ENCODE assay signal across 24 mouse cellular contexts in the genomic region with DNA sequence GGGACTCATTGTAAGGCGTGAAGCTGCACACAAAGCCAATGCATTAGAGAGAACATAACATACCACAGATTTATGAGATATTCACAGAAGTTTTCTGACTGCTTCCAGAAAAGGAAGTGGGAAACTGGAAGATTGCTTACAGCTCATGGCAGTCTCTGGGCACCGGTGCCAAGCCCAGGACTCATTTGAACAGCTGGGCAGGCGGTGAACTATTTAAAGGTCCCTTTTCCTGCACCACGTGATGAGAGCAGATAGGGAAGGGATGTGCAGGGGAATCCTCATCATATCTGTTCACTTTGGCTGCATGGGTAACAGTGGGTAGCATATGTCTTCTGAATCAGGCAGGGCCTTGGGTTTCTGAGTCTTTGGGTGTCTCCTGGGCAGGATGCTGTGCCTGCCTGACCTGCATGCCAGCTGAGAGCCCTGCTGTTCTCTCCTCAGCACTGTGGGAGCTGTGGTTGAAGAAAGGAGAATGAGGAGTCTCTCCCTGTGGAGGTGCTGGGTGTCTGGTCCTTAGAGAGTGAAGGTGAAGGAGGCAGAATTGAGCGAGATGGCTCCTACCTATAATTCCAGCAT.
"Had no signal": no experiment of that assay in that cellular context is flagged by ENCODE, and none has a peak within 500 bp of the region (broad histone marks: within the 10 kb centered on the region; RNA-seq: fewer than 3 reads in every experiment).

No protein-coding gene starts in this region.

- H3K9me3 ChIP-seq: heart, embryonic 15.5 days; hindbrain, embryonic 13.5 days; hindbrain, embryonic 15.5 days; kidney, embryonic 15.5 days; limb, embryonic 10.5 days had no signal

- DNase-seq: gastrocnemius, postnatal 14 days; gastrocnemius, postnatal 36 days; heart, adult 18-20 months; heart, postnatal 36 days; kidney, adult 11 months; kidney, adult 2 months; kidney, adult 9 months; kidney, postnatal 14 days; kidney, postnatal 4 days; liver; liver, embryonic 13.5 days had no signal

- H3K4me3 ChIP-seq: heart, embryonic 13.5 days; heart, embryonic 15.5 days; hindbrain, embryonic 13.5 days; hindbrain, embryonic 15.5 days; kidney, embryonic 15.5 days; layer of hippocampus, adult 2 months; left cerebral cortex, adult 2 months; limb, embryonic 10.5 days; limb, embryonic 12.5 days; liver, embryonic 13.5 days had no signal

- H3K36me3 ChIP-seq: heart, embryonic 13.5 days; heart, embryonic 15.5 days; hindbrain, embryonic 13.5 days; hindbrain, embryonic 15.5 days; kidney, embryonic 15.5 days; limb, embryonic 10.5 days; limb, embryonic 12.5 days; liver, embryonic 13.5 days had no signal

- H3K27ac ChIP-seq: heart, embryonic 13.5 days; heart, embryonic 15.5 days; hindbrain, embryonic 13.5 days; hindbrain, embryonic 15.5 days; hindbrain, postnatal 0 days; kidney, embryonic 15.5 days; kidney, postnatal 0 days; layer of hippocampus, adult 2 months; left cerebral cortex, adult 2 months; limb, embryonic 10.5 days; limb, embryonic 12.5 days; liver, embryonic 13.5 days had no signal

- H3K27me3 ChIP-seq: kidney, embryonic 15.5 days; liver, embryonic 13.5 days had no signal

- H3K4me2 ChIP-seq: heart, embryonic 11.5 days; heart, embryonic 13.5 days; heart, embryonic 15.5 days; hindbrain, embryonic 13.5 days; hindbrain, embryonic 15.5 days; kidney, embryonic 15.5 days; limb, embryonic 12.5 days; liver, embryonic 11.5 days; liver, embryonic 13.5 days had no signal

- H3K4me1 ChIP-seq: heart, embryonic 13.5 days; heart, embryonic 15.5 days; hindbrain, embryonic 13.5 days; hindbrain, embryonic 15.5 days; kidney, embryonic 15.5 days; limb, embryonic 10.5 days; limb, embryonic 12.5 days; liver, embryonic 13.5 days had no signal
